Mouse (Mus musculus): ENCODE data around the gene Cmtm4.

GRCm38 (mm10) chr8:104337890-104338289 is 57.7 kb downstream of the Cmtm4 start:
- TF ChIP-seq POLR2A (IDR thresholded peaks at IDR 0.05; ENCODE audit: control insufficient read depth, extremely low read depth, insufficient read depth, low read length, poor library complexity) (no peak), CTCF (IDR thresholded peaks at IDR 0.05; ENCODE audit: borderline replicate concordance, control insufficient read depth, extremely low read depth, insufficient read depth, low read length, poor library complexity) (0 out of 2 replicates have a peak, but pooled peaks have one; percentile 16)

Measured in thymus, adult 2 months (tissue).